Mouse (Mus musculus) 3T3-L1 (cell line): ENCODE measurements around the gene Traf4.
A peak's percentile ranks its signal among the peaks of the same experiment; 100 is the strongest.
"Not testable (repeated sequence)": the region's sequence is repeated elsewhere in the genome, so short reads cannot be mapped to it uniquely, and the experiment has no call there.

Source experiments
- DNase-seq: peaks from one replicate; pipeline ENCODE4 v3.0.0-alpha.2; 2015; ENCODE audit warnings: low read depth, low spot score

Gene Traf4

GRCm38 (mm10) chr11:78164924-78165760, at the start of gene Traf4:
Gene Traf4 (minus strand): TSS chr11:78165589.
- DNase-seq = peak; percentile 87

GRCm38 (mm10) chr11:78213086-78213817, 47.9 kb upstream of the Traf4 start:
- DNase-seq = no peak

- no peak for DNase-seq
Measured at GRCm38 (mm10) chr11:78211513-78211912, 46.1 kb upstream of the Traf4 start.

- DNase-seq = no peak
Measured at GRCm38 (mm10) chr11:78210615-78211014, 45.2 kb upstream of the Traf4 start.

- DNase-seq = no peak
Measured at GRCm38 (mm10) chr11:78209886-78210285, 44.5 kb upstream of the Traf4 start.

- no peak for DNase-seq
Measured at GRCm38 (mm10) chr11:78207190-78207589, 41.8 kb upstream of the Traf4 start.

- no peak for DNase-seq
Measured at GRCm38 (mm10) chr11:78205361-78206206, 40.2 kb upstream of the Traf4 start.

GRCm38 (mm10) chr11:78204287-78204686, 38.9 kb upstream of the Traf4 start:
- DNase-seq = no peak

- DNase-seq = no peak
Measured at GRCm38 (mm10) chr11:78202372-78202771, 37.0 kb upstream of the Traf4 start.

GRCm38 (mm10) chr11:78195101-78195863, 29.9 kb upstream of the Traf4 start:
- no peak for DNase-seq

- DNase-seq = no peak
Measured at GRCm38 (mm10) chr11:78194411-78195100, 29.2 kb upstream of the Traf4 start.

- DNase-seq = peak; percentile 63
Measured at GRCm38 (mm10) chr11:78193113-78193512, 27.7 kb upstream of the Traf4 start, which contains the start of gene Proca1. Gene Proca1 (plus strand): TSS chr11:78193392.

GRCm38 (mm10) chr11:78190041-78190440, 24.7 kb upstream of the Traf4 start:
- peak; percentile 27 for DNase-seq

GRCm38 (mm10) chr11:78189234-78190040, 24.0 kb upstream of the Traf4 start:
- DNase-seq = peak; percentile 76

- DNase-seq = peak; percentile 87
Measured at GRCm38 (mm10) chr11:78188331-78189233, 23.2 kb upstream of the Traf4 start, which contains the start of gene Rab34. Gene Rab34 (plus strand): TSS chr11:78188430.

- not testable (repeated sequence) for DNase-seq
Measured at GRCm38 (mm10) chr11:78184702-78185101, 19.3 kb upstream of the Traf4 start.

GRCm38 (mm10) chr11:78183884-78184514, 18.6 kb upstream of the Traf4 start:
- no peak for DNase-seq
